Mouse (Mus musculus) telencephalon, adult 2 months (tissue): ENCODE data around the gene Dmrta2.

ENCODE experiments used
- DNase-seq: peaks from one replicate; pipeline ENCODE4 v3.0.0-alpha.2; 2011; ENCODE audit warnings: low read depth, low spot score

Dmrta2 gene

DNA sequence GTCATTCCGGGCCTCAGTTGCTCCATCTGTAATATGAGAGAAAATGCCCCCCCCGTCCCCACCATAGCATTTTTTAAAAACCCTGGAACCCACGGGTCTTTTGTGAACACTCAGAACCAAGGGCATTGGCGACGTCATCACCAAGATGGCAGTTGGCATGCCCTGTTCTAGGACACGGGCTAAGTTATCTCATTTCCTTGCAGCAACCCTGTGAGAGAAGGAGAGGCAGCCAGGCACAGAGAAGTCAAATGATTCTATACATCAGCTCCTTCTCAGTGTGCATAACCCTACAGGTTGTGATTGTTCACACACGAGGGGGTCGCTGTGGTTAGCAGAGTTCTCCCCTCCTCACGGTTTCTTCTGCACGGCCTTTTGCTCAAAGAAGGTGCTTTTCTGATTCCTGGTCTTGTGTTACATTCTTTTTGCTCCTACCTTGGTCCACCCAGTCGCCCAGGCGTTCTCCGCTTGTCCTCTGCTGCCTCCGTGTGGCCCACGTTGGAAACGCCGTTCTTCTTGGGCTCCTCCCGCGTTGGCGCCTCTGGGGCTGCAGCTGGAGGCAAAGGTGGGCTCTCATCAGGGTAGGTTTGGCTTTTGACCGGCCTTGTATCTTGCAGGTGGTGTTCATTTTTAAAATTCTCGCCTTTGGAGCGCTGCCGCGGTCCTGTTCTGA lies 44.2 kb downstream of the Dmrta2 start:
- peak; percentile 55 for DNase-seq

DNA sequence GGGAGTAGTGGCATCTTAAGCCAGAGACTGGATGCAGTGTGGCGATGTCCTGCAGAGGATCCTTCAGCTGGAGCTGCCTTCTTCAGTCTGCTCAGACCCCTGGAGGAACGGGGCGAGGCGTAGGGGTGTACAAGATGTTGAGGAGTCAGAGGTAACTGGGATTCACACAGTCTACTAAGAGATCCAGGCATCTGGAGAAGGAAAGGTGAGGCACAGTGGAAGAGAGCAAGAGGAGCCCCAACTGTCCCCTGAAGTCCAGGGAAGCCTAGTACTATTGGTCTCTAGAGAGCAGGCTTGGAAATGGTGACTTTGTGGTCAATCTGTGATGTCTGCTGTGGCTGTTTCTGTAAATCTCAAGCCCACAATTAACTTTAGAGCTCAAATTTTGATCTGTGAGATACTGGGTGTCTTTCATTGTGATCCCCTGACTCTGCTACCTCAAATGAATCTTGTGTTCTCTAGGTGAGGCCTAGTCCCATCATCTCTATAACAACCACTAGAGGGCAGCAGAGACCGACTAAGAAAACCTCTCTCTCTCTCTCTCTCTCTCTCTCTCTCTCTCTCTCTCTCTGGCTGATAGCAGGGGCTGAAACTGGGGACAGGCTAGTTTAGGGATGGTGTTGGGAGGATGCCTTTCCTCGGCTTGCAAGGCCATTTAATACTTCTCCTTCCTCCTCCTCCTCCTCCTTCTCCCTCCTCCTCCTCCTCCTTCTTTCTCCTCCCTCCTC lies 50.8 kb downstream of the Dmrta2 start:
- DNase-seq, result peak; percentile 50

DNA sequence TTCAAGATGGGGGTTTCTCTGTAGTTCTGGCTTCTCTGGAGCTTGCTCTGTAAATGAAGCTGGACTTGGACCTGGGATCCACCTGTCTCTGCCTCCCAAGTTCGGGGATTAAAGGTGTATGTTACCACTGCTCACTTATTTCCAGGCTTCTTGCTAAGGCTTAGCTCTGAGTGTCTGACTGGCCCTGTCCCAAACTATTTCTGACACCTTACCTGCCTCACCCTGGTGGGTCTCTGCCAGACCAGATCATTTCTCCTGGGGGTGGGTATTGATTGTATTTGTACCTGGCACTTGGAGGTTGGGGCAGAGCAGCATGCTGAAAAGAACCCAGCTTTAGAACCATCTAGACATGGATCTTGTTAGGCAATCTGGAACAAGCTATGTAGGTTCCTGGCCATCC lies 51.6 kb downstream of the Dmrta2 start:
- no peak for DNase-seq
